Mouse (Mus musculus): ENCODE data around the gene Phf21a. TPM values are rescaled to one million over a fixed set of nuclear protein-coding genes. Genes with fewer than 3 reads are reported as not detected.

Phf21a gene
- total and polyA plus RNA-seq, 2 experiments from 2014 or later, result 34.4 to 146 TPM

DNA sequence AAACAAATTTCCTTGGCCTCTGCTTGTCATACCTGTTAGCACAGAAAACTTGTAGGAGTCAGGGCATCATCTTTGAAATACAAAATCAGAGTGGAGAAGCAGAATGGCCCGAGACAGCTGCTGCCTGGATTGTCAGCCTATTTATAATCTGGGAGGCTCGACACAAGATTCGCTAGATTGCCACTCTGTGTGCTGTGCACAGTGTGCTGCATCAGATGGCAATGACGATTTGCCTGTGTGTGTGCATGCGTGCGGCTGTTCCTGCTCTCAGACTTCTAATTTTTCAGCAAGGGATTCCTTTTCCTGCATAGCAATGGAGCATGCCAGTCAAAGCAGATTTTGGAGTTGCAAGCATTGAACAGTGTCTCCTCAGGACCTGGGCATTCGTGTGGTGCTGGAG lies 185.7 kb downstream of the Phf21a start:
- ATAC-seq, result peak; percentile 95
- H3K4me3 ChIP-seq (ENCODE audit: low read depth, low read length), result no peak overlapping the region
- H3K27ac ChIP-seq (ENCODE audit: low read depth, low read length), result peak overlapping the region; percentile 74
- peak; percentile 74 for DNase-seq
- no peaks in the 10 kb centered on the region for H3K36me3 ChIP-seq (ENCODE audit: insufficient read depth)
- 41% methylated on average over 7 of the region's 7 CpGs for WGBS
- H3K9me3 ChIP-seq (ENCODE audit: low read length), result no peaks in the 10 kb centered on the region
- H3K27me3 ChIP-seq (ENCODE audit: insufficient read depth, low read length), result no peaks in the 10 kb centered on the region
- peaks cover 15% of the 10 kb centered on the region; the same call in 1 of the 2 replicates for H3K4me1 ChIP-seq (ENCODE audit: insufficient read depth)
- no peak for TF ChIP-seq CTCF (IDR thresholded peaks at IDR 0.05; ENCODE audit: low read depth)
- no peak overlapping the region for H3K4me2 ChIP-seq (ENCODE audit: low read depth)
- peak overlapping the region; percentile 36 for H3K9ac ChIP-seq

DNA sequence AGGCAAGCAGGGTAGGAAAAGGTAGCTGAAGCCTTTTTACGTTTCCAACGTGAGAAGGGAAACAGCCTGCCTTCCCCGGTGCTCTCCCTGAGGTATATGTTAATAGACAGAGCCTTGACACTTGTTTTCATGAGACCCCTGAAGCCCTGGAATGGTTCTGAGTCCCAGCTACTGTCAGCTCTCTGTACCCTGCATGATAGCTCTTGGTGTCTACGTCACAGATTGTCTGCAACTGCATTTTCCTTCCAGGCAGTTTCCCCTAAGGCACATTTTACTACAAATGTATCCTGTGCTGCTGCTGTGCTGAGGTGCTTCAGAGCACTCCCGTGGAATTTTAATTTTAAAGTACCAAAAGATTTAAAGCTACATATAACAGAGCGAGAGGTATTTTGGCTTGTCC lies 186.5 kb downstream of the Phf21a start:
- no peak for DNase-seq
- ATAC-seq, result peak; percentile 37; the same call in 1 of the 2 replicates
- 64% methylated on average over 6 of the region's 6 CpGs for WGBS
- no peaks in the 10 kb centered on the region for H3K9me3 ChIP-seq (ENCODE audit: low read length)
- no peaks in the 10 kb centered on the region for H3K36me3 ChIP-seq (ENCODE audit: insufficient read depth)
- no peak overlapping the region for H3K4me3 ChIP-seq (ENCODE audit: low read depth, low read length)
- H3K27ac ChIP-seq (ENCODE audit: low read depth, low read length), result peak overlapping the region; percentile 74
- 0 out of 2 replicates have a peak overlapping the region, but pooled peaks have one; percentile 36 for H3K9ac ChIP-seq
- TF ChIP-seq CTCF (IDR thresholded peaks at IDR 0.05; ENCODE audit: low read depth), result no peak
- no peaks in the 10 kb centered on the region for H3K27me3 ChIP-seq (ENCODE audit: insufficient read depth, low read length)
- H3K4me2 ChIP-seq (ENCODE audit: low read depth), result no peak overlapping the region
- H3K4me1 ChIP-seq (ENCODE audit: insufficient read depth), result peaks cover 15% of the 10 kb centered on the region; the same call in 1 of the 2 replicates

DNA sequence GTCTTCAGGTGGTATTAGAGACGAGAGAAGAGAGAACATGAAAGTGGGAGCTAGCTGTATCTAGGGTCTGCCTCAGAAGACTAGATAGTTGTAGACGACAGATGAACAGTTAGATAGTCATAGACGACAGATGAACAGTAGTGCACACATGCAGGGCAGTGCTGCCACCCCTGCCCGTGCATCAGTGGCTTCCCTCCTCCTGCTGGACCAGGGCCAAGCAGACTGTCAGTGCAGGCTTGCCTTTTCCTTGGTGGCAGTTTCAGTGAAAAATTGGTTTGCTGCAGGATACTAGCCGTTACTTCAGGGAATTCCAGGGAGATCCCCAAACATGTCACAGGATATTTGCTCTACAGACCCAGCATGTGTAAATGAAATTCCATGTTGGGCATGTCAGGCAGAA lies 192.7 kb downstream of the Phf21a start:
- Histone ChIP-seq H3K36me3 (ENCODE audit: insufficient read depth) (no peaks in the 10 kb centered on the region), H3K4me2 (ENCODE audit: low read depth) (no peak overlapping the region), H3K4me1 (ENCODE audit: insufficient read depth) (no peaks in the 10 kb centered on the region), H3K9ac (no peak overlapping the region), H3K27me3 (ENCODE audit: insufficient read depth, low read length) (no peaks in the 10 kb centered on the region), H3K9me3 (ENCODE audit: low read length) (no peaks in the 10 kb centered on the region), H3K27ac (ENCODE audit: low read depth, low read length) (no peak overlapping the region), H3K4me3 (ENCODE audit: low read depth, low read length) (no peak overlapping the region)
- 31% methylated on average over 5 of the region's 5 CpGs for WGBS
- TF ChIP-seq CTCF (IDR thresholded peaks at IDR 0.05; ENCODE audit: low read depth), result no peak
- ATAC-seq (peak; percentile 50; the same call in 1 of the 2 replicates), DNase-seq (peak; percentile 48)

DNA sequence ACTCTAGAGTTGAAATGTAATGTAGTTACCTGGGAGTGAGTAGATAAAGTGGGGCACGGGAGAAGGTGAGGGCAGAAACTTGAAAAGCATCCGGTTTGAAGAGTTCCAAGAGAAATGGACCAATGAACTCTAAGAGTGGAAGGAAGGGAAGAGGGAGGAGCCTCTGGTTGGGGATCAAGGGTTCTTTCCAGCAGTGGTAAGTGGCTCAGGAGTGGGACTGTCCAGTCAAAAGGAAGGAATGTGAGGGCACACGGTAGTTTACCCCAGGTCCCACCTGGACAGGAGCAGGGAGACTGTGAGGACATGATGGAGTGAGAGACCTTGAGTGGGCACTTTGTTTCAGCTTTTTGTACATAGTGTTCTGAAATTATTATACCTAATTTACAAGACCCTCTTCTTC lies 196.4 kb downstream of the Phf21a start:
- no peak overlapping the region for H3K9ac ChIP-seq
- no peak overlapping the region for H3K4me2 ChIP-seq (ENCODE audit: low read depth)
- H3K27me3 ChIP-seq (ENCODE audit: insufficient read depth, low read length), result no peaks in the 10 kb centered on the region
- DNase-seq (no peak), ATAC-seq (no peak)
- 80% methylated on average over 3 of the region's 3 CpGs for WGBS
- no peaks in the 10 kb centered on the region for H3K36me3 ChIP-seq (ENCODE audit: insufficient read depth)
- no peak overlapping the region for H3K4me3 ChIP-seq (ENCODE audit: low read depth, low read length)
- no peaks in the 10 kb centered on the region for H3K4me1 ChIP-seq (ENCODE audit: insufficient read depth)
- TF ChIP-seq CTCF (IDR thresholded peaks at IDR 0.05; ENCODE audit: low read depth), result no peak
- no peak overlapping the region for H3K27ac ChIP-seq (ENCODE audit: low read depth, low read length)
- H3K9me3 ChIP-seq (ENCODE audit: low read length), result no peaks in the 10 kb centered on the region

DNA sequence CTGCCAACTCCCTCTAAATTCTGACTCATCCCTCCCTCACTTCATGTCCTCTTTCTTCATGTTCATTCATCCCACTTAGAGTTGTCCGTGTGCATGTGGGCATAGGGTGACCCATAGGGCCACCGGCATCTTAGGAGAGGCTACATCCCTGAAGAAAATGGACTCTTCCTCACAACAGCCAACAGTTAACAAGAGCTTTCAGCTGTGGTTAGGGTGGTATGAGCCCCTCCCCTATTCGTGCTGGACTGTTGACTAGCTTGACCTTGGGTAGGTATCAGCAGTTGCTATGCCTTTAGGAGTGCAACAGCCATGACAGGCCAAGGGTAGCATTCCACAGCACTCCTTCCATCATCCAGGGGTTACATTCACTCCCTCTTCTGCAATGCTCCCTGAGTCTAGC lies 198.6 kb downstream of the Phf21a start:
- DNase-seq (no peak), ATAC-seq (no peak)
- no peaks in the 10 kb centered on the region for H3K36me3 ChIP-seq (ENCODE audit: insufficient read depth)
- no peak for TF ChIP-seq CTCF (IDR thresholded peaks at IDR 0.05; ENCODE audit: low read depth)
- no peak overlapping the region for H3K4me3 ChIP-seq (ENCODE audit: low read depth, low read length)
- H3K27me3 ChIP-seq (ENCODE audit: insufficient read depth, low read length), result no peaks in the 10 kb centered on the region
- H3K27ac ChIP-seq (ENCODE audit: low read depth, low read length), result no peak overlapping the region
- no peaks in the 10 kb centered on the region for H3K9me3 ChIP-seq (ENCODE audit: low read length)
- H3K9ac ChIP-seq, result no peak overlapping the region
- no peaks in the 10 kb centered on the region for H3K4me1 ChIP-seq (ENCODE audit: insufficient read depth)
- H3K4me2 ChIP-seq (ENCODE audit: low read depth), result no peak overlapping the region
- WGBS, result 94% methylated on average over 3 of the region's 3 CpGs

DNA sequence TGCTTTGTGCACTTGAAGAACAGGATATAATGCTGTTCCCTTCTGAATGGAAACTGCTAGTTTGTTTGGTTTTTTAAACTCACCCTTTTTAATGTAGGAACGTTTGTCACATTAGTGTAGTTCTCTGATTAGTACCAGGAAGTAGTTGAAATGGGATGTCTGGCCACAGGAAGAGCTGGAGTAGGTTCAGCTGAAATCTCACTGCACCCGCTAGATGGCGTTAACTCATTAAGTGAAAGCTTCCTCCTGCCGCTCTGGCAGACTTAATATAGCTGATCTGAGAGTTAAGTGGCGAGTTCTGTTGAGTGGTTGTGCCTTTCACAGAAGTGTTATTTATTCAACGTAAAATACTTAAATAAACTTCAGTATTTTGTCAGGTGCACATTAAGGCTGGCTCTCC lies 203.5 kb downstream of the Phf21a start:
- ATAC-seq, result peak; percentile 70
- no peak overlapping the region for H3K27ac ChIP-seq (ENCODE audit: low read depth, low read length)
- TF ChIP-seq CTCF (IDR thresholded peaks at IDR 0.05; ENCODE audit: low read depth), result peak; percentile 85

DNA sequence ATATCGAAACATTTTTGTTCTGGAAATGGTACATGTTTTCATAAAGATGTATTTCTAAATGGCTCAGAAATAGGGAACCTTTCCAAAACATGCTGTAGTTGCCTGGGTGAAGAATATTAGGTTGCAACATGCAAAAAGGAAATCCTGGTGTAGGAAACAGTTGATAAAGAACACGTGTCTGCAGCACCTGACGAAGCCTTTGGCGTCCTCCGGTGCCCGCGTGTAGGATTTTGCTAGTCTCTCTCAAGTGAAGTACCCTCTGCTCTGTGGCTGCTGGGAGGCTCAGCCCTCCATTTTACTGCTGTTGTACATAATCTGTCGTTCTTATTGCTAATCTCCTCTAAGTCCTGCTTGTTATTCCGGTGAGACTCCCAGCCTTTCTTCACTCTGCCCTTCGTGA lies 207.0 kb downstream of the Phf21a start:
- Histone ChIP-seq H3K9ac (no peak overlapping the region), H3K4me2 (ENCODE audit: low read depth) (peak overlapping the region; percentile 24; the same call in 1 of the 2 replicates), H3K4me3 (ENCODE audit: low read depth, low read length) (no peak overlapping the region), H3K36me3 (ENCODE audit: insufficient read depth) (no peaks in the 10 kb centered on the region), H3K27me3 (ENCODE audit: insufficient read depth, low read length) (no peaks in the 10 kb centered on the region), H3K4me1 (ENCODE audit: insufficient read depth) (peaks cover 16% of the 10 kb centered on the region; the same call in 1 of the 2 replicates), H3K9me3 (ENCODE audit: low read length) (no peaks in the 10 kb centered on the region), H3K27ac (ENCODE audit: low read depth, low read length) (peak overlapping the region; percentile 24; the same call in 1 of the 2 replicates)
- no peak for TF ChIP-seq CTCF (IDR thresholded peaks at IDR 0.05; ENCODE audit: low read depth)
- ATAC-seq, result peak; percentile 40; the same call in 1 of the 2 replicates
- peak; percentile 50 for DNase-seq
- 33% methylated on average over 10 of the region's 10 CpGs for WGBS

More for the DNA sequence above, 203.5 kb downstream of the Phf21a start:
- peak; percentile 91 for DNase-seq
- Histone ChIP-seq H3K9me3 (ENCODE audit: low read length) (no peaks in the 10 kb centered on the region), H3K4me1 (ENCODE audit: insufficient read depth) (peaks cover 9% of the 10 kb centered on the region; the same call in 1 of the 2 replicates), H3K4me3 (ENCODE audit: low read depth, low read length) (no peak overlapping the region), H3K9ac (no peak overlapping the region), H3K27me3 (ENCODE audit: insufficient read depth, low read length) (no peaks in the 10 kb centered on the region), H3K4me2 (ENCODE audit: low read depth) (no peak overlapping the region), H3K36me3 (ENCODE audit: insufficient read depth) (no peaks in the 10 kb centered on the region)
- 3% methylated on average over 6 of the region's 6 CpGs for WGBS
